Mouse (Mus musculus): ENCODE measurements around the gene Ddt.
"Not testable (repeated sequence)": the region's sequence is repeated elsewhere in the genome, so short reads cannot be mapped to it uniquely, and the experiment has no call there.

Gene Ddt

DNA sequence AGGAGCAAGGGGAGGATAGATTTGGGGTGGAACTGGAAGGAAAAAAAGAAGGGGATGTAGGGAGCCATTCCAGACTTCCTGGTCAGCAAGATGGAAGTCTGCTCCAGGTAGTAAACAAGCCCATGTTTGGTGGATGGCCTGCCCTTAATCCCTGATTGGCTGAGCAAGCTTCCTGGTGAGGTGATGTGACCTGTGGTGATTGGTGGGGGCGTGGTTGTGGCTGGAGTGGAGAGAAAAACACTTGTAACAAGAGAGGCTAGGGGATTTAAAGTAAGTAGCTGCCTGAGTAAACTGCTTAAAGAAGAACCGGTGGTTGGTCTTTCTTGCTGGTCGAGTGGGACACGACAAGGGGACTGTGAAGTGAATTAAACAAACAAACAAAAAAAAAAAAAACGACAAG, 5.5 kb downstream of the Ddt start:
- DNase-seq, result not testable (repeated sequence)

DNA sequence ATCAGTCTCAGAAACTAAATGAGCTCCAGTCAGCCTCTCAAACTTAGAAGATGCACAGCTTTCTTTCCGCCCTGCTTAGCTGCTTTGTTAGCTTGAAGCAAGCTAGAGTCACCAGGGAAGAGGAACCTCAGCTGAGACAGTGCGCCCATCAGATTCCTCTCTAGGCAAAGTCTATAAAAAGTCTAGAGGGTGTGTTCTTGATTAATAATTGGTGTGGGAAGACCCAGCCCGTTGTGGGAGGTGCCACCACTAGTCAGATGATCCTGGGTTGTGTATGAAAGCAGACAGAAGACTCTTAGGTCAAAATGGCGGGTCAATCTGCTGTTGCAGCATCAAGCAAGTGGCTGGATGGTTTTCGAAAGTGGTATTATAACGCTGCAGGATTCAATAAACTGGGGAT, 6.4 kb downstream of the Ddt start:
- no peak for DNase-seq

DNA sequence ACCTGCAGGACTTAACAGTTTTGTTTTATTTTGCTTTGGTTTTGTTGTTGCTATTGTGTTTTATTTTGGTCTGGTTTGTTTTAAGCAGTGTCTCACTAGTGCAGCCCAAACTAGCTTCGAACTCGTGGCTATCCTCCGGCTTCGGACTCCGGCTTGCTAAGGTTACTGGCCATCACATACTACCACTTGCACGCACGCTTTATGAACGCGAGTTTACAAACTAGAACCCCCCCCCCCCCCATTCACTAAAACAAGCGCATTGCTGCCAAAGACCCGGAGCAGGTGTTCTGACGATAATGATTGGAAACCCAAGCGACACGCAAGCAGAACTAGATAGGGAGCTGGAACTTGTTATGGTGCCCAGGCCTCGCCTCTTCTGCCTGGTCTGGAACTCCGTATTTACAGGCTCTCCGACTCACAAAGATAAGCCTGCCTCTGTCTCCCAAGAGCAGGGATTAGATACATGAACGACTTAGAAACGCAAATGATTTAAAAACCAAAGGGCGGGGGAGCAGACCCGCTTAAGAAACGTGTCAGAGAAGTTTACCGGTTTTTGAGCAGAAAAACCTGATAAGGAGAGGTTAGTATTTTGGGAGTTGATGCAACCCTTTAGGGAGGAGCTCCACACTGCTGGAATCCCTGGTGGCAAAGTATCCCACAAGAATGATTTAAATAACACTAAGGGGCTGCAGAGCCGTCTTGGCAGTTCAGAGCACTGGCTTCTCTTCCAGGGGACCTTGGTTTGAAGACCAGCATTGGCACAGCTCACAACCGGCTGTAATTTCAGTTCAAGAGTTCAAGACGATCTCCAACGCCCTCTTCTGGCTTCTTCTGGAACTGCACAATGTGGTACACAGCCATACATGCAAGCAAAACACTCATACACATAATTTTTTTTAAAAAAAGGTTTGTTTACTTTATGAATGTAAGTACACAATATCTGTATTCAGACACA, 8.4 kb downstream of the Ddt start:
- peak; percentile 68 for DNase-seq

DNA sequence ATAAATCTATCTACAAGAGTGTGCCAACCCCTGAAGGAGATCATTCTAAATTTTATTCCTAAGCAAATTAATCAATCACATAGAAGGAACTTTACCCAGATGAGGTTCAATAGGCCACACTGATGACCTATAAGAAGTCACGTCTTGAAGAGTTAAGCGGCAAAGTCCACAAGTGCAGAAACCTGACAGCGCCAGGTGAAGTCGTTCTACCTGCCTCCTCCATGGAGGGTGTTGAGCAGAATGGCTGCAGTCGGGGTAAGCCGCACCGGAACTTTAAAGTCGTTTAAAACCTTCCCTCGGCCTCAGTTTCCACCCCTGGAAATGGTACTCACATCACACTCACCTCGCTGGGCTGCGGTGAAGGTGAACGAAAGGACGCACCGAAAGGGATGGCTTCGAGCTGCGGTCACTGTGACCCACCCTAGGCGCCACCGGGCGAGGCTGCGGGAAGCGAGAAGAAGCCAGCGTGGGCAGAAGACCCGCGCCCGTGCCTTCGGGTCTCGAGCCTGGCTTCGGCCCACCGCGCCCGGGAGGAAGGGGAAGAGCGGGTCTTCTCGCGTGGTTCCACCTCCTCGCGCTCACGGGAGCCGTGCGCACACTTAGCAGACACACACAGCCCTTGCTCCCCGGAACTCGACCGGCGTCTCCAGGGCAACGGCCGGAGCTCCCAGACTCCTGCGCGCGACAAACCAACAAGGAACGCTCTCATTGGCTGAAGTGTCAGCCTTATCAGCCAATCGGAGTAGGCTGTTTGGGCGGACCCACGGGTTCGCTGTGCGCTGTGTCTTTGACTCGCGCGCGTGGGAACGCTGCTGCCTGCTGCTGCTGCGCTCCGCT, 9.3 kb downstream of the Ddt start, which contains the start of gene Cabin1:
Cabin1 (minus strand) TSS at position 660 of the 837 bp plus-strand sequence.
- DNase-seq, result peak; percentile 96

DNA sequence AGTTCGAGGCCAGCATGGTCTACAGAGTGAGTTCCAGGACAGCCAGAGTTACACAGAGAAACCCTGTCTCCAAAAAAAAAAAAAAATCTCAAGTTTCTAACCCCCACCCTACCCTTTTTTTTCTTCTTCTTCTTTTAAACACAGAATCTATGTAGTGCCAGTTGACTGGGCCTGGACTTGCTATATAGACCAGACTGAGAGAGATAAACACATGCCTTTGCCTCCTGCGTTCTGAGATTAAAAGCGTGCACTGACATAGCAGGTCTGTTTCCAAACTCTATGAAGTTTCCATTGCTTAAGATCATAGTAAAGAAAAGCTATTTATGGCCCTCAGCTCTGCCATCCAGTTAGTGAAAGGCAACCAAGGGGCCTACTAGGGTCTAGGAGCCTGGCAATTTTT, 10.8 kb downstream of the Ddt start:
- no peak for DNase-seq

DNA sequence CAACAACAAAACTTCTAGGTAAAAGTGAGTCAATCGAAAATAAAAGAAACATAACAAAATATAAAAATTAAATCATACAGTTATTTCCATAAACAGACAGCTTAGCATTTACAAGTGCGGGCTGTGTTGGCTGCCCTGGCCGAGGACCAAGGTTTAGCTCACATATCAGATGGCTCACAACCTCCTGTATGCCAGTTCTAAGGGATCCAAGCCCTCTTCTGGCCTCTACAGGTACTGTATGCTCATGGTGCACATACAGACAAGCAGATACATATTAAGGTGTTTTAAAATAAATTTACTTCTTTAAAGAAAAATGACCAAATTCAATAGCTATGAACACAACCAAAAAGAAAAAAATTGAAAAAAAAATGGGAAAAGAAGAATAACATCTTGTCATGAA, 12.9 kb downstream of the Ddt start:
- no peak for DNase-seq

DNA sequence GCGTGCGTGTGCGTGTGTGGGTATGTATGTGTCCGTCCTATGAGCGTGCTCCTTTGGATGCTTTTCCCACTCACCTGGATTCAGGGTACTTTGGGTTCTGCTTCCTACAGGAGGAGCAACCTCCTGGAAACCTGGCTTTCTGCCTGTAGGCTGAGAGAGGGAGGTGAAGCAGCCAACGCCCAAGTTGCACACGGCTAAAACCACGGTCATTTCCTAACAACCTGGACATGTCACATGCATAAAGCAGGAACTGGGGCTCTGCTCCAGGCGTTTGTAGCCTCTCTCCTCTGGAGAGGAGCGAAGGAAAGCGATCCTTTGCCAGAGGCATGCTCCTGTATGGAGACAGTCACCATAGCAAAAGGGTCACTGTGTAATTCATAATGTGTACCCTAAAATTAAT, 16.5 kb downstream of the Ddt start:
- DNase-seq, result no peak

DNA sequence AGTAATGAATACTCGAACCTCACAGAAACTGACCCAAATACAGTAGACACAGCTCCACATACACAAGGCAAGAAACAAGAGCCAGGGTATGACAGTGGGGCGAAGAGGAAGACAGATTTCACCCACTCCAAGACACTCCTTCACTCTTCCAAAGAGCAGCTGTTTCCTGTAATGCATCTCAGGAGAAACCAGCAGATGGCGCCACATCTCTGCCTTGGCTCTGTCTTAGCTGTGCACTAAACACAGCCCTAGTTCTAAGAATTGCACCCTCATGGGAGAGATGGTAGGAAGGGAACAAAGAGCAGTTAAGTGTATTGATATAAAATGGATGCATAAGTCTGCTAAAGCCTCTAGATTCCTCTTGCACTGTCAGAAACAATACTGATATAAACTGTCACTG, 29.2 kb downstream of the Ddt start:
- DNase-seq, result peak; percentile 76

DNA sequence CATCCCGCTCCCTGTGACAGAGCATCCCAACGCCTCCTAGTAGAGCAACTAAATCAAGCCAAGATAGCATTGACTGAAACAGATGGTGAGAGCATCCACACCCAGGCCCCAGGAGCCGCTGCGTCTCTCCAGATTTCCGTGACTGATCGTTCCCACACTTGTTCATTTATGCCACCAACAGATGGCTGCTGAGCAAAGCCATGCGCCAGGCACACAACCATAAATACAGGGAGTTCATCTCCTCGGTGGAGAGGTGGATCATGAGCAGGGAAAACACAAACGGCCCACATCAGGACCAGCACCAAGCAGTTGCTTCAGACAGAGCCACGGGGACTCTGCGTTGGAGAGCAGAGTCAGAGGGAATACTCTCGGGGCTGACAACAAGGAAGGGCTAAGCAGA, 29.8 kb downstream of the Ddt start:
- peak; percentile 73 for DNase-seq

DNA sequence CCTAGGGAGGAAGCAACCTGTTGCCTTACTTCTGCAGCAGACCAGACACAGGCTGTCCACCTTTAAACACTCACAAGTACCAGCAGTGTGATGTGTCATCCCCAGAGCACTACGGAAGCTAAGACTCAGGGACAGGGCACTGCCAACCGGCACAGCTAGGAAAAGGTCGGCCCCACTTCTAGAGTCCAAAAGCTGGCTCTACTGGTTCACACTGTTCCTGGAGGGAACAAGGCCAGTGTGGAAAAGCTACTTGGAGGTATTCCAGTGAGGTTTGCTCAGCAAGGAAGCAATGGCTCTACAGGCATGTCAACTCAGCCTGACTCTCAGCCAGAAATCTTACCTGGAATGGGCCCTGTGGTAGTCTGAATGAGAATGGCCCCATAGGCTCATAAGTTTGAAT, 32.3 kb downstream of the Ddt start:
- DNase-seq, result peak; percentile 36

DNA sequence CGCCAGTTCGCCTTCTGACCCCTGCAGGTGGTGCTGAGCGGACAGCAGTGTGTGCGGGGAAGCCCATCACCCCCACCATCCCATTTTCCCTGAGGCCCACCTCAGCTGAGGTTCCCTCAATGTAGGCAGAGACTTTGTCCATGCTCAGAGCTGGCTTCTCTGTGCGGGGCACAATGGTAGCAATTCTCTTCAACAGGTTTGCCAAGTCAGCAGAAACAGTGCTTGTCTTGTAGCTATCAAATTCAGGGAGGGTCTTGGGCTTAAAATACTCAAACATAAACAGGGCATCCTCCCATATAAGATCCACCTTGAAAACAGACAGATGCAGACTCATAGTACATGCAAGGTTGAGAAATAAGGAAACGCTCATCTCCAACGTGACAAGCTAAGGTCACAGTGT, 47.8 kb downstream of the Ddt start:
- DNase-seq, result no peak
